Mouse (Mus musculus) embryonic fibroblast, embryonic 13.5 days (primary cell): ENCODE measurements around the gene Vcpkmt. TPM values are rescaled to one million over a fixed set of nuclear protein-coding genes. Genes with fewer than 3 reads are reported as not detected.
"Not testable (repeated sequence)": the region's sequence is repeated elsewhere in the genome, so short reads cannot be mapped to it uniquely, and the experiment has no call there.

Experiments
- H3K27ac ChIP-seq: 2 replicates; pipeline ENCODE4 v1.5.1; 2012; ENCODE audit warnings: low read length, control low read depth, inconsistent platforms; ENCODE audit not compliant: insufficient read depth
- H3K4me1 ChIP-seq: 2 replicates; pipeline ENCODE4 v1.6.1; 2011; ENCODE audit warnings: low read length; ENCODE audit not compliant: control insufficient read depth, insufficient read depth
- H3K4me3 ChIP-seq: 2 replicates; pipeline ENCODE4 v1.5.1; 2011; ENCODE audit warnings: mild to moderate bottlenecking, control low read depth, low read length; ENCODE audit not compliant: insufficient read depth
- CTCF ChIP-seq: IDR thresholded peaks from 2 replicates; pipeline ENCODE4 v1.5.1; 2011; ENCODE audit warnings: mild to moderate bottlenecking, control low read depth, low read length, moderate library complexity, borderline replicate concordance; ENCODE audit not compliant: insufficient read depth
- POLR2A ChIP-seq: IDR thresholded peaks from 2 replicates; pipeline ENCODE4 v1.6.1; 2011; ENCODE audit warnings: low read depth, mild to moderate bottlenecking, control low read depth, low read length, moderate library complexity
- polyA plus RNA-seq: library from polyadenylated mRNA; stranded (reverse); fragments of >200 nt; gene quantifications from 2 replicates; pipeline ENCODE4 v1.2.4, GENCODE M21; 2011; ENCODE audit warnings: low read depth; ENCODE audit not compliant: missing spikeins, insufficient read length

The Vcpkmt gene
- polyA plus RNA-seq, 1 experiment = 14.5 TPM

GRCm38 (mm10) chr12:69573271-69573670, 9.6 kb downstream of the Vcpkmt start:
- no peak overlapping the region for H3K27ac ChIP-seq
- TF ChIP-seq CTCF (no peak), POLR2A (no peak)
- H3K4me3 ChIP-seq = no peak overlapping the region
- H3K4me1 ChIP-seq = peaks cover 7% of the 10 kb centered on the region

DNA sequence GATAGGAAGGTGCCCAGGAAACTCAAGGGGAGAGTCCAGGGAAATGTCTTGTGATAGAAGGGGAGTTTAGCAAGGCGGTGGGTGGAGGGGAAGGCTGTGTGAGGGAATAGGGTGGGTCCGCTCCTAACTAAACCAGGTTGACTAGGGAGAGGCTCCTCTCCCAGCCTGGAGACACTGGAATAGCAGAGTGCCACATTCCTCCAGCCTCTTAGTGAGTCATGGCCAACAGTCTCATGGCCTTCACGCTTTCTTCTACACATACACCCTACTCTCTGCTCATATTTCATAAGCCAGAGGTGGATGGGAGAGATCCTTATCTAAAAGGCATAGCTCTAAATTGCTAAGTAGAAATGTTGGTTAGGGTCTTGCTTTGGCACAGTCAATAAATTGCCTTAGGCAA, 12.9 kb downstream of the Vcpkmt start:
- TF ChIP-seq CTCF (no peak), POLR2A (no peak)

DNA sequence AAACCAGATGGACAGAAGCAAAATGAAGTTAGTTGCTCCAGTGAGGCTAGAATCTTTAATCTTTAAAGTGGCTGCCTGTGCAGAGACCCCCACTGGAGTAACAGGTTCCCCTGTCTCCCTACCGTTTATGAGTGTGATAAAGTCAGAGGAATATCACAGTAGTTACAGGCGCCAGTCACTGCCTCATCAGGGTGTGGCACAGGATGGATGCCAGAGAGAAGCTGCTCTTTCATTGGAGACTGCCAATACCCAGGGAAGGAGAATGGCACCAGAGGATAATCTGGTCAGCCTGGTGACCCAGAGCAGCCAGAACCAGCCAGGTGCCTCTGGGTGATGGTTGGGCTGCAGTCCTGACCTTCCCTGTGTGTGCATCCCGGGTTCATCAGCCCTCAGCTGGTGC, 14.6 kb downstream of the Vcpkmt start:
- no peak overlapping the region for H3K4me3 ChIP-seq
- H3K27ac ChIP-seq = no peak overlapping the region
- no peaks in the 10 kb centered on the region for H3K4me1 ChIP-seq
- TF ChIP-seq POLR2A = no peak
- TF ChIP-seq CTCF = no peak

More for the DNA sequence above, 12.9 kb downstream of the Vcpkmt start:
- Histone ChIP-seq H3K27ac (no peak overlapping the region), H3K4me3 (no peak overlapping the region), H3K4me1 (peaks cover 7% of the 10 kb centered on the region)

GRCm38 (mm10) chr12:69561006-69561405, 21.8 kb downstream of the Vcpkmt start:
- H3K4me1 ChIP-seq, H3K4me3 ChIP-seq, H3K27ac ChIP-seq: not testable (repeated sequence)

GRCm38 (mm10) chr12:69556221-69556861, 26.5 kb downstream of the Vcpkmt start:
- Histone ChIP-seq H3K27ac (peak overlapping the region; percentile 14), H3K4me3 (no peak overlapping the region), H3K4me1 (no peaks in the 10 kb centered on the region)
- TF ChIP-seq CTCF (no peak), POLR2A (no peak)

DNA sequence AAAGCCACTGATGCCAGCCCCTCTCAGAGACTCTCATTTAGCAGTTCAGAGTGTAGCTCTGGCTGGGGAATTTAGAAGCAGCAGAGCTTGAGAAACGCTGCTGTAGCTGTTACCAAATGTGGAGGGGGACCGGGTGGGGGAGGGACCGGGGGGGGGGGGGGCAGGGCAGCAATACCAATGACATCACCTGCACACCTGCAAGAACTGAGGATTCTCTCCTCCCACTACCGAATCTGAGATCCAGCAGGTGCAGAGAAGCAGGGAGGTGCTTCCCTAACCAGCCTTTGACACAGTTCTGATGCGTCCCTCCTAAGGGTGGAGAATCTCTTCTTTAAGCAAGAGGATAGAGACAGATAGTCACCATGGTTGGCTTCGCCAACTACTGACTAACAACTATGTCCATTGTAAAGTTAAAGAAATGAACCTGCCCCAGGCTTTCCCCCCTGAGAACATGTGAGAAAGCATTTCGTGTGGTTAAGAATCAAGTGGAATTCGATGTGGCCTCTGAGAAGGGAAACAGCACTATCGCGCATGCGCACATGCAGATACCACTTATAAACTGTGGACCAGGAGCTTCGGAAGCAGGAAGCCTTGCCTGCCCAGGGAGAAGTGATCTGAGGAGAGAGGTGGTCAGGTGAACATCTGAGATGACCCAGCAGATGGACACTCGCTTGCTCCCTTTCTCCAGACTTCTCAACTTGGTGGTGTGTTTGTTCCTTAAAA, 37.2 kb downstream of the Vcpkmt start:
- Histone ChIP-seq H3K4me1 (peaks cover 5% of the 10 kb centered on the region; the same call in 1 of the 2 replicates), H3K4me3 (no peak overlapping the region), H3K27ac (no peak overlapping the region)
- TF ChIP-seq POLR2A = no peak
- no peak for TF ChIP-seq CTCF

DNA sequence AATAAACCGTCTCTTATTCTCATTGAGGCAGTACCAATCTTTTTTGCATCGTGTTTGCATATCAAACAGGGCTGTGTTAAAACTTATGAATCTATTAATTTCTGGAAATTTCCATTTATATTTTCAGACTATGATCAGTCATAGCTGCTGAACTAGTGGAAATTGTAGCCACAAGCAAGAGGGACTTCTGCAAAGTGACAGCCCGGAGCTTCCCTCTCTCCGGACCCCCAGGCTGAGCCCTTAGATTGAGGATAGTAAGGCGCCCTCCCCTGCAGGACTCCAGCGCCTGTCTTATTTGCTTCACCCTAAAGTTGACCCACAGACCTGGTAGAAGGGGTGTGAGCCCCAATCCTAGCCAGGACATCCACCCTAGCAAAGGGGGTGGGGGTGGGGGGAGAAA, 37.8 kb downstream of the Vcpkmt start:
- Histone ChIP-seq H3K4me3 (no peak overlapping the region), H3K27ac (no peak overlapping the region), H3K4me1 (peaks cover 5% of the 10 kb centered on the region; the same call in 1 of the 2 replicates)
- TF ChIP-seq CTCF (no peak), POLR2A (no peak)

- TF ChIP-seq CTCF = no peak
- H3K4me1 ChIP-seq = peaks cover 7% of the 10 kb centered on the region; the same call in 1 of the 2 replicates
- no peak overlapping the region for H3K4me3 ChIP-seq
- H3K27ac ChIP-seq = no peak overlapping the region
These were observed 38.3 kb downstream of the Vcpkmt start for GRCm38 (mm10) chr12:69544562-69544961.

- TF ChIP-seq CTCF (no peak), POLR2A (no peak)
- Histone ChIP-seq H3K4me1 (peaks cover 18% of the 10 kb centered on the region), H3K4me3 (no peak overlapping the region), H3K27ac (peak overlapping the region; percentile 75)
These were observed 40.5 kb downstream of the Vcpkmt start for GRCm38 (mm10) chr12:69542376-69542775.

- H3K4me3 ChIP-seq = no peak overlapping the region
- H3K4me1 ChIP-seq = peaks cover 21% of the 10 kb centered on the region
- H3K27ac ChIP-seq = peak overlapping the region; percentile 75
- no peak for TF ChIP-seq CTCF
- TF ChIP-seq POLR2A = no peak
These were observed 41.2 kb downstream of the Vcpkmt start for GRCm38 (mm10) chr12:69541663-69542062.
